Mouse (Mus musculus): Measurements from ENCODE around the gene Slc19a1. TPM values are rescaled to one million over a fixed set of nuclear protein-coding genes. Genes with fewer than 3 reads are reported as not detected.

Slc19a1 gene
- polyA plus RNA-seq (2015; fragmentation: Nextera tagmentation; extraction: Ambion mirVana), result 21.1 and 21.5 TPM in 2 replicates

DNA sequence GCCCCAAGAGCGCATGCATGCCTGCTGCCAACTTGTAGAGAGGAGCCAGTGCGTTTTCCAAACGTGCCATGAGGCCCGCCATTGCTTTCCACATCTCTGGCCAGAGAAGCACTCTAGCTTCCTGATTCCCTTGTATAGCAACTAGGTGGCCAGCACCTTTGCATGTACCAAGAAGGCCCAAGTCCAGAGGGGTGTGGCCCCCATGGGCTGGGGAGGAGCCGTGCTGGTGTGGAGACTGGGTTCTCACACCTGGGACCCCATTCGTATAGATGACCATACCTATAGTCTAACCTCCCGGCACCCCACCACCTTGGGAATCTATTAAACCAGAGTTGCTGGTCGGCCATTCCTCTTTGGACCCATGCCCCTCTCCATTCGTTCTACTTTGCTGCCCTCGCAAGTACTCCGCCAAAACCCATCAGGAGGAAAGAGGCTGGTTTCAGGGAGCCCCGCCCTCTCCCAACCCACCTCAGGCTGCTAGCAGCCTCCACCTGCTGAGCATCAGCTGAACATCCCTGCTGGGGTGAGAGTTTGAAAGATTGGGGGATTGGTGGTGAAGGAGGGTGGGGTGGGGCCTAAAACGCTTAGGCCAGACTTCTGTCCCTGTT is at the start of gene Slc19a1:
Slc19a1 (plus strand) TSS at position 474 of the 608 bp plus-strand sequence.
- Histone ChIP-seq H3K4me1 (replicated peaks; ENCODE audit: control insufficient read depth, insufficient read depth, low read length) (peaks cover 11% of the 10 kb centered on the region), H3K4me3 (ENCODE audit: low read length) (peak within 1 kb of the TSS; percentile 69), H3K9ac (ENCODE audit: low read length) (peak within 1 kb of the TSS; percentile 77), H3K27ac (ENCODE audit: low read length) (no peak within 1 kb of the TSS; the same call in 1 of the 2 replicates), H3K9me3 (ENCODE audit: control insufficient read depth, low read length) (no peaks in the 10 kb centered on the region), H3K27me3 (ENCODE audit: control insufficient read depth, insufficient read depth, low read depth, low read length) (no peaks in the 10 kb centered on the region), H3K4me2 (ENCODE audit: low read depth, low read length) (peak within 1 kb of the TSS; percentile 96), H3K36me3 (ENCODE audit: control insufficient read depth, insufficient read depth, low read length) (no peaks in the 10 kb centered on the region)
- ATAC-seq (ENCODE audit: low read depth), result no peak
- 54% methylated on average over 13 of the region's 13 CpGs for WGBS

DNA sequence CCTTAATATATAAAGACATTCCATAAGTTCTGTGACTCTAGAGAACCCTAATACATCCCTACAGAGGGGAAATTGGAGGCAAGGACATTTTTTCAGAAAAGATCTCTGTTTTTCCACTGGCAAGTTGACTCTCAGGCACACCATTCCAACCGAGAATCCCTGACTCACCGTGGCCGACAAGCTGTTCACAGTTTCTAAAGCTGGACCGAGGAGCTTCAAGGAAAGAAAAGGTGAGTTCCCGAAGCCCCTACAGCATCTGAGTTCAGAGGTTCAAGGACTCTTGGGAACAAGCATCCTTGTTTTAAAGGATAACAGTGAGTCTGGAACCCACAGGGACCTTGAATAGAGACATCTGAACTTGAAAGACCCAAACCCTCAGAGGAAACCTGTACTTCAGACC is 43.5 kb upstream of the Slc19a1 start:
- no peaks in the 10 kb centered on the region for H3K27me3 ChIP-seq (ENCODE audit: control insufficient read depth, insufficient read depth, low read depth, low read length)
- ATAC-seq (ENCODE audit: low read depth), result no peak
- H3K4me2 ChIP-seq (ENCODE audit: low read depth, low read length), result no peak overlapping the region
- H3K4me3 ChIP-seq (ENCODE audit: low read length), result no peak overlapping the region
- no peak overlapping the region for H3K9ac ChIP-seq (ENCODE audit: low read length)
- H3K9me3 ChIP-seq (ENCODE audit: control insufficient read depth, low read length), result no peaks in the 10 kb centered on the region
- no peak overlapping the region for H3K27ac ChIP-seq (ENCODE audit: low read length)
- no peaks in the 10 kb centered on the region for H3K36me3 ChIP-seq (ENCODE audit: control insufficient read depth, insufficient read depth, low read length)
- WGBS, result 84% methylated on average over 5 of the region's 5 CpGs
- 0 out of 2 replicates have a peak, but pooled peaks cover 3% of the 10 kb centered on the region for H3K4me1 ChIP-seq (replicated peaks; ENCODE audit: control insufficient read depth, insufficient read depth, low read length)

DNA sequence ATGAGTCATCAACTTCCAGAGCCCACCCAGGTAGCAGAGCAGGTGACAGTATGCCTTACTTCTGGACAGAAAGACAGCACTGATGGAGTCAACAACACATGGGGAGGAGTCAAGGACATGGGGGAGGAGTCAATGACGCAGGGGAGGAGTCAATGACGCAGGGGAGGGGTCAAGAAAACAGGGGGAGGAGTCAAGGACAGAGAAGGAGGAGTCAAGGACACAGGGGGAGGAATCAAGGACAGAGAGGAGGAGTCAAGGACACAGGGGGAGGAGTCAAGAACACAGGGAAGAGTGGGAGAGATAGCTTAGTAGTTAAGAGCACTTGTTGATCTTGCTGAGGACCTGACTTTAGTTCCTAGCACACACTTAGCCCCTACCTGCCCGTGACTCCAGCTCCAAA is 39.6 kb upstream of the Slc19a1 start:
- no peaks in the 10 kb centered on the region for H3K36me3 ChIP-seq (ENCODE audit: control insufficient read depth, insufficient read depth, low read length)
- ATAC-seq (ENCODE audit: low read depth), result no peak
- H3K9ac ChIP-seq (ENCODE audit: low read length), result no peak overlapping the region
- peaks cover 3% of the 10 kb centered on the region; the same call in 1 of the 2 replicates for H3K4me1 ChIP-seq (replicated peaks; ENCODE audit: control insufficient read depth, insufficient read depth, low read length)
- H3K27ac ChIP-seq (ENCODE audit: low read length), result no peak overlapping the region
- no peak overlapping the region for H3K4me3 ChIP-seq (ENCODE audit: low read length)
- H3K9me3 ChIP-seq (ENCODE audit: control insufficient read depth, low read length), result no peaks in the 10 kb centered on the region
- no peaks in the 10 kb centered on the region for H3K27me3 ChIP-seq (ENCODE audit: control insufficient read depth, insufficient read depth, low read depth, low read length)
- 48% methylated on average over 3 of the region's 3 CpGs for WGBS
- no peak overlapping the region for H3K4me2 ChIP-seq (ENCODE audit: low read depth, low read length)

DNA sequence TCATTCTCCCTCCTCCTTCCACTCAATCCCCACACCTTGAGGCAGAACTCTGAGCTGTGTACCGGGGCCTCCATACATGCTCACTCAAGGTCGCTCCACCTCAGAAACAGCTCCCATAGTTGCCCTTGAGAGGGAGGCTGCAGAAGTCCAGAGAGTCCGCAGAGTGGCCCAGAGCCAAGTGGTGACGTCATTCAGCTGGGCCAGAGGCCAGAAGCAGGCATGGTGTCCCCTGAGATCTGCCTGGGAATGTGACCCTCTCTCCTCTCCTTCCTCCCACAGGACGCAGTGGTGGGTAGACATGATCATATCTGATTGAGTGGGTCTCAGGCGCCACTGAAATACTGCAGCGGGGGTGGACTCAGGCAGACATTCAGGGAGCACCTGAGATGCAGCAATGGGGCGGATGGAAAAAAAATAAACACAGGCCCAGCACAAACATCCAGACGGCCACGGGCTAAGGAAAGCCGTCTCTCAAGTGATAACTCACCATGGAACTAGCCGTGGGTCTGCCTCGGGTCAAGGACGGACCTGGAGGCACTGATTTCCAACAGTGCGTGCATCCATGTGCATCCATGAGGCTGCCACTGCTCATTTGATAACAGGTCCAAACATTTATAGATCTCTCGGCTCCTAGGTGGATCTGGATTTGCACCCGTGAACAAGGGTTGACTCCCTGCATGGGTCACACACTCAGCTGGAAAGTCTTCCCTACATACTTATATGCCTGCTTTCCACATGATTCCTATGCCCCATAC is 34.1 kb upstream of the Slc19a1 start:
- Histone ChIP-seq H3K27me3 (ENCODE audit: control insufficient read depth, insufficient read depth, low read depth, low read length) (no peaks in the 10 kb centered on the region), H3K9me3 (ENCODE audit: control insufficient read depth, low read length) (peaks cover 4% of the 10 kb centered on the region; the same call in 1 of the 2 replicates), H3K4me3 (ENCODE audit: low read length) (no peak overlapping the region), H3K9ac (ENCODE audit: low read length) (no peak overlapping the region), H3K4me1 (replicated peaks; ENCODE audit: control insufficient read depth, insufficient read depth, low read length) (peaks cover 8% of the 10 kb centered on the region; the same call in 1 of the 2 replicates), H3K36me3 (ENCODE audit: control insufficient read depth, insufficient read depth, low read length) (no peaks in the 10 kb centered on the region), H3K27ac (ENCODE audit: low read length) (no peak overlapping the region), H3K4me2 (ENCODE audit: low read depth, low read length) (0 out of 2 replicates have a peak overlapping the region, but pooled peaks have one; percentile 4)
- peak; percentile 84 for ATAC-seq (ENCODE audit: low read depth)
- whole genome bisulfite sequencing, result 31% methylated on average over 17 of the region's 17 CpGs

DNA sequence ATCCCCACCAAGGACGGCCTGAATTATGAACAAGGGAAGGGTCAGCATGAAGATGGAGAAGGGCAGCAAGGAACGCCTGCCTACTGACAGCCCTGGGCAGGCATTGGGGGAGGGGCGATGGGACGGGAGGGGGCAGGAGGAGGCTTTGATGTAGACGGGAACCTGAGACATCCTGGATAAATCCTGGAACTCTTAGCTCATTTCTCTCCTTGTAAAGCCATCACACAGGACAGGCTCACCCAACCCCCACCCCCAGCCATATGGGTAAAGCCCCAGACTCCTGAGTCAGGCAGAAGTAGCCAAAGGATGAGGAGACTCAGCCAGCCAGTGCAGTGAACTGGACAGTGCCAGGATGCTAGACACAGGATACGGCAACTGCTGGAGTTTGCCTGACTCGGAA is 27.1 kb upstream of the Slc19a1 start:
- Histone ChIP-seq H3K9ac (ENCODE audit: low read length) (no peak overlapping the region), H3K36me3 (ENCODE audit: control insufficient read depth, insufficient read depth, low read length) (no peaks in the 10 kb centered on the region), H3K27ac (ENCODE audit: low read length) (no peak overlapping the region), H3K9me3 (ENCODE audit: control insufficient read depth, low read length) (peaks cover 4% of the 10 kb centered on the region; the same call in 1 of the 2 replicates), H3K4me2 (ENCODE audit: low read depth, low read length) (no peak overlapping the region), H3K27me3 (ENCODE audit: control insufficient read depth, insufficient read depth, low read depth, low read length) (no peaks in the 10 kb centered on the region), H3K4me1 (replicated peaks; ENCODE audit: control insufficient read depth, insufficient read depth, low read length) (no peaks in the 10 kb centered on the region; the same call in 1 of the 2 replicates), H3K4me3 (ENCODE audit: low read length) (no peak overlapping the region)
- 23% methylated on average over 7 of the region's 7 CpGs for WGBS
- ATAC-seq (ENCODE audit: low read depth), result no peak

DNA sequence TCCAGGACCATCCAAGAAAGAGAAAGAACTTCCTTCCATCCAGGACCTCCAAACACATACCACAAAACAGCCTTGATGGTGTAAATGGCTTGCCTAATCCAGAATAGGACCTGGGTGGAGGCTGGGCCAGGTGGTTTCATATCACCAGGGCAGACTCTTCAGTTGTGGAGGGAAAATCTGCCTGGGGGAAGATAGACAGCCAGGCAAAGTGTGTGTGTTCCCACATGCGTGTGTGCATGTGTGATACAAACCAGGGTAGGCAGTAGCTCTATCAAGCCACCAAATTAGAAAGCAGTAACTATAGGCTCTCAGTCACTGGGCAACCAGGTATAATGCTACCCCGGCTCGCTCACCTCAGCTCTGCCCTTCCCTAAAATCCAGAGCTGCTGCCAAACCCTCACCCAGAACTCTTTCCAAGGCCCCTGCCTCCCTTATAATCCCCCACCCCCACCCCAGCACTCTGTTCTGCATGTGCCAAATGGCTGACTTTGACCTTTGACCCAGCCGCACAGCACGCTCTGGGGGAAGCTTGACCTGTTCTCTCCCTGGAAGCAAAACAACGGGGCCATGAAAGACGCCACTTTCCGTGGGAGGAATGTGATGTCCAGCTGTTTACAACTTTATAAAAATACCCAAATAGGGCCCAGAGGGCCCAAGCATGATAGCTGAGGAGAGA is 24.5 kb upstream of the Slc19a1 start:
- H3K4me3 ChIP-seq (ENCODE audit: low read length), result no peak overlapping the region
- 35% methylated on average over 8 of the region's 8 CpGs for WGBS
- no peak overlapping the region for H3K4me2 ChIP-seq (ENCODE audit: low read depth, low read length)

DNA sequence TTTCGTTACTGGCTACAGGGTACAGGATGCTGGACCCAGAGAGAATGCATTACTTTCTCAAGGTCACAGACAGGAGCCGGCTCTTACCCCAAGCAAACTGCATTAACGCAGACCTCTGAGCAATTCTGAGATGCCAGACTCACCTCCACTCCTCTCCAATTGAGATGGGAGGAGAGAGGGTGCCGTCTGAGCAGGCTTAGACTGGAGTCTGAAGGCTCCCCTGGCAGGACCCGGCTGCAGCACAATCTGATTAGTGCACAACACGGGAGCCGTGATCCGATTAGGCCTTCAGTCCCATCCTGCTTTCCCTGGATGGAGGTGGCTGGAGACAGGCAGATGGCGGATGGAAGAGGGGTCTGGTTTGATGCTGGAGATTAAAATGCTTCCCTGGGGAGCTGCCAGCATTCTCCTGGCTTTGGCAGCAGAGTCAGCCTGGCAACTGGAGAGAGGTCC is 23.9 kb upstream of the Slc19a1 start:
- H3K9me3 ChIP-seq (ENCODE audit: control insufficient read depth, low read length), result no peaks in the 10 kb centered on the region
- H3K4me2 ChIP-seq (ENCODE audit: low read depth, low read length), result no peak overlapping the region
- no peaks in the 10 kb centered on the region; the same call in 1 of the 2 replicates for H3K4me1 ChIP-seq (replicated peaks; ENCODE audit: control insufficient read depth, insufficient read depth, low read length)
- H3K27me3 ChIP-seq (ENCODE audit: control insufficient read depth, insufficient read depth, low read depth, low read length), result no peaks in the 10 kb centered on the region
- no peak overlapping the region for H3K9ac ChIP-seq (ENCODE audit: low read length)
- no peak overlapping the region for H3K4me3 ChIP-seq (ENCODE audit: low read length)
- no peak overlapping the region for H3K27ac ChIP-seq (ENCODE audit: low read length)
- H3K36me3 ChIP-seq (ENCODE audit: control insufficient read depth, insufficient read depth, low read length), result no peaks in the 10 kb centered on the region
- peak; percentile 12; the same call in 1 of the 2 replicates for ATAC-seq (ENCODE audit: low read depth)
- 31% methylated on average over 9 of the region's 9 CpGs for WGBS

More for the DNA sequence above, 24.5 kb upstream of the Slc19a1 start:
- Histone ChIP-seq H3K27me3 (ENCODE audit: control insufficient read depth, insufficient read depth, low read depth, low read length) (no peaks in the 10 kb centered on the region), H3K4me1 (replicated peaks; ENCODE audit: control insufficient read depth, insufficient read depth, low read length) (no peaks in the 10 kb centered on the region; the same call in 1 of the 2 replicates), H3K9me3 (ENCODE audit: control insufficient read depth, low read length) (no peaks in the 10 kb centered on the region), H3K36me3 (ENCODE audit: control insufficient read depth, insufficient read depth, low read length) (no peaks in the 10 kb centered on the region), H3K27ac (ENCODE audit: low read length) (no peak overlapping the region), H3K9ac (ENCODE audit: low read length) (no peak overlapping the region)
- no peak for ATAC-seq (ENCODE audit: low read depth)

DNA sequence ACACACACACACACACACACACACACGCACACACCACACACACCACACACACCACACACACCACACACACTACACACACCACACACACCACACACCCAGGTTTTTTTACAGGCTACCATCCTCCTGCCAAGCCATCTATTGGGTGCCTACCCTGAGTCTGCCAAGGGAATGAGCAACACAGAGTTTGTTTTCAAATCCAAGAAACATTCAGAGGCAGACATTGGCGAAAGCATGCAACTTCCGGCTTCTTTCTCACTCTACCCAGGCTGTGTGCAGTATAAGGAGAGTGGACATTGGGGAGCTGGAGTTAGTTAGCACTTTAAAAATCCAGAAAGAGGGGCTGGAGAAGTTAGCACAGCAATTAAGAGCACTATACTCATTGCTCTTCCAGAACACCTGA is 23.3 kb upstream of the Slc19a1 start:
- WGBS, result 79% methylated on average over 3 of the region's 3 CpGs
- no peak for ATAC-seq (ENCODE audit: low read depth)
- Histone ChIP-seq H3K27ac (ENCODE audit: low read length) (no peak overlapping the region), H3K4me3 (ENCODE audit: low read length) (no peak overlapping the region), H3K9me3 (ENCODE audit: control insufficient read depth, low read length) (no peaks in the 10 kb centered on the region), H3K4me2 (ENCODE audit: low read depth, low read length) (no peak overlapping the region), H3K4me1 (replicated peaks; ENCODE audit: control insufficient read depth, insufficient read depth, low read length) (no peaks in the 10 kb centered on the region; the same call in 1 of the 2 replicates), H3K27me3 (ENCODE audit: control insufficient read depth, insufficient read depth, low read depth, low read length) (no peaks in the 10 kb centered on the region), H3K36me3 (ENCODE audit: control insufficient read depth, insufficient read depth, low read length) (no peaks in the 10 kb centered on the region), H3K9ac (ENCODE audit: low read length) (no peak overlapping the region)

DNA sequence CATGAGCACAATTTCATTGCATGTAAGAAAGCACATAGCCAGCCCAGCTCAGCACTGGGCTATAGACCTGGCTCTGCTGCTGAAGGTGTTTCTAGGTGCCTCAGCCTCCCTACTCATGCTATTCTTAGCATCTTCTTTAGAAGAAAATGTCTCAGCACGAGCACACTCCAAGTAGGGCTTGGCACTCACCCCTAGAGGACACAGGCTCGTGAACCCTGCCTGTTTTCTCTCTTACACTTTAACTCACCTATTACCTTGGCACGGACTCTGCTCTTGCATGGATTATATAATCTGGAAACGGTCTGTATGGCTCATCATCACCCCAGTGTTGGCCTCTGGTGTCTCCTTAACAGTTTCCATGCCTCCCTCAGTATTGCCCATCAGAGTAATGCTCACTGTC is 20.4 kb upstream of the Slc19a1 start:
- no peak overlapping the region for H3K4me3 ChIP-seq (ENCODE audit: low read length)
- 70% methylated on average over 4 of the region's 4 CpGs for WGBS
- H3K27me3 ChIP-seq (ENCODE audit: control insufficient read depth, insufficient read depth, low read depth, low read length), result no peaks in the 10 kb centered on the region
- H3K27ac ChIP-seq (ENCODE audit: low read length), result no peak overlapping the region
- H3K4me2 ChIP-seq (ENCODE audit: low read depth, low read length), result no peak overlapping the region
- no peak for ATAC-seq (ENCODE audit: low read depth)
- no peak overlapping the region for H3K9ac ChIP-seq (ENCODE audit: low read length)
- H3K4me1 ChIP-seq (replicated peaks; ENCODE audit: control insufficient read depth, insufficient read depth, low read length), result no peaks in the 10 kb centered on the region; the same call in 1 of the 2 replicates
- no peaks in the 10 kb centered on the region for H3K9me3 ChIP-seq (ENCODE audit: control insufficient read depth, low read length)
- H3K36me3 ChIP-seq (ENCODE audit: control insufficient read depth, insufficient read depth, low read length), result no peaks in the 10 kb centered on the region

Data from lung, embryonic 16.5 days (tissue).